Mouse (Mus musculus) c-Kit-positive CD71-positive TER-119-positive erythroid progenitor cells, embryonic 14.5 days (primary cell): ENCODE measurements around the gene Srgn.
"Not testable (repeated sequence)": the region's sequence is repeated elsewhere in the genome, so short reads cannot be mapped to it uniquely, and the experiment has no call there.

Experiments
- DNase-seq: peaks from one replicate; pipeline ENCODE4 v3.0.0-alpha.2; 2013; ENCODE audit warnings: low spot score

Srgn gene

GRCm38 (mm10) chr10:62520911-62521310, 6.3 kb downstream of the Srgn start:
- peak; percentile 57 for DNase-seq

DNA sequence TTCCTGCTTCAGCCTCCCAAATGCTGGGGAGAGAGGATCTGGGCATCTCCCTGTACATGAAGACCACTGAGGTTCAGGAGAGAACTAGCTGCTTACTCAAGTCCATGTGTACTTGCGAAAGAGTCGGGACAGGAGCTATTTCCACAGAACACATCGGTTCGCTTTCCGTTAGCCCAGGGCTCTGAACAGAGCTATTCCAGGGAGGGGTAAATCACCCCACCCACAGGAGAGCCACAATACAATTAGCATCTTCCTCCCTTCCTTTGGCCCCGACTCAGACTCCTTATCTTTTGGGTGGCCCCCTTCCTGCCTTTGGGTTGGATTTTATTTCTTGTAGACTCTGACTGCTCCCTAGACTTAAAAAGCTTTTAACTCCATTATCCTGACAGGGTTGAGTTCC, 9.7 kb downstream of the Srgn start:
- no peak for DNase-seq

- no peak for DNase-seq
Measured at GRCm38 (mm10) chr10:62512855-62513254, 14.4 kb downstream of the Srgn start.

GRCm38 (mm10) chr10:62511528-62511927, 15.7 kb downstream of the Srgn start:
- DNase-seq = no peak

DNA sequence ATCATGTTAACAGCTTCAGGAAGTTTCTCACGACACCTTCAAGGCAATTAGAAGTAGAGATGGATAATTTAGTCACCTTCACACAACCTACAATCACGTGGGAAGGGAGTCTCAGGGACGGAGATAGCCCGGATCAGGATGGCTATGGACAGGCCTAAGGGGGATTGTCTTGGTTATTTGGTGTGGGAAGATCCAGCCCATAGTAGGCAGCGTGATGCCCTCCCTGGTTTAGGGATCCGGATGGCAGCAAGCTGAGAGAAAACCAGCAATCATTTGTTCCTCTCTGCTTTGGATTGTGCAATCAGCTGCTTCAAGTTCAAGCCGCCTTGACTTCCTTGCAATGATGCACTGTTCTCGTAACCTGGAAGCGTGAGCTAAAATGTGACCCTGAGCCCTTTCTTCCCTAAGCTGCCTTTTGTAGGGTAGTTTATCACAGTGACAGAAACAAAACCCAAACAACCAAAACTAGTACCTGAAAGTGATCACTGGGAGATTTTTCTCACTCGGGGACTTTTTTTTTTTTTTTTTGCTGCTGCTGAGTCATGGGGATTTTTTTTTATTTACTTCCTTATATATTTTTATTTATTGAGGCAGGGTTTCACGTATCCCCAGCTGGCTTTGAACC, 18.1 kb downstream of the Srgn start:
- DNase-seq = no peak

GRCm38 (mm10) chr10:62508459-62508858, 18.8 kb downstream of the Srgn start:
- no peak for DNase-seq

- no peak for DNase-seq
Measured at GRCm38 (mm10) chr10:62507591-62508308, 19.5 kb downstream of the Srgn start.

GRCm38 (mm10) chr10:62507071-62507470, 20.2 kb downstream of the Srgn start:
- DNase-seq = no peak

DNA sequence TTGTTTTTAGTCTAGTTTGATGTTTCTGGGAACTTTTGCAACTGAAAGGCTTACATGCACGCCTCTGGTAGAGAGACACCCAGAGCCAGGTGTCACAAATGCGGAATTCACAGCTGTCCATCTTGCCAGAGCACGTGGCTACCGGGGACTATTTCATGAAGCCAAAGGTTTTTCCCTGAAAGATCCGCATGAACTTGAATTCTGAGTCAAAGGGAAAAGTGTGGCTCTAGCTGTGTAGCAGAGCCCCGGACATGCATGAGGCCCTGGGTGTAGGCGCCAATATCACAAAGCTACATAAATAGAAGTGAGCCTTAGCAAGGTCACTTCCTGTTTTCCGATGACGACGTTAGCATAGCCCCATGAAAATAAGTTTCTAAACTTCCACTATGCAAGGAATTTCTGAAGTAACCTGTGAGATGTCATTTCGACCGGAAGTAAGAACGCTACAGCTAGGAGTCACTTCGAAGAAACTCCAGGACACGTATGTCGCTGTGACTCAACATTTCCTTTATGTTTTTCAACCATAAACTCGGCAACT, 21.2 kb downstream of the Srgn start:
- peak; percentile 67 for DNase-seq

DNA sequence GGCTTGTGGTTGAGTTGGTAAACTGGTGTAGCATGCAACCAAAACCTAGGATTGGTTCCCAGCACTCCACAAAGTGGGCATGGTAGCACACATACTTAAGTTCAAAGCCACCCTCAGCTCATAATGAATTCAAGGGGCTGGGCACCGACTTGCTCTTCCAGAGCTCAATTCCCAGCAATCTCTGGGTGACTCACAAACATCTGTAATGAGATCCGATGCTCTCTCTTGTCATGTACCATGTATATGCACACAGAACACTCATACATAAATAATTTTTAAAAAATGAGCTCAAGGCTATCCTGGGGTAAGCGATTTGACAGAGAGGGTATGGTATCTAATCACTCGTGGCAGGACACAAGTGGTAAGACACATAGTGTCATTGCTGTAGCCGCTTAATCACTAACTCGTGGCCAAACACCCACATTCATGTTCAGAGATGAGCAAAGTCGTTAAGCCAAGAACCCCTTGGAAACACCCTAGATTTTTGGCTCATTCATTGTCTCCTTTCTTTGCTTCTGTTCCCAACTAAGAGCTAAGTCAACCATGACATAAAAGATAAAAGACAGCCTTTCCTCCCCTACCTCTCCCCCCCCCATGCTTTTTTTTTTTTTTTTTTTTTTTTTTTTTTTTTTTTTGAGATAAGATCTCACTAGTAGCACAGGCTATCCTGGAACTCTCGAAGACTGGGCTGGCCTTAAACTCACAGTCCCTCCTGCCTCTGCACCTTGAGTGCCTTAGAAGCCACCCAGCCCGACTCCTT, 21.8 kb downstream of the Srgn start:
- no peak for DNase-seq

GRCm38 (mm10) chr10:62503836-62504628, 23.2 kb downstream of the Srgn start:
- DNase-seq = peak; percentile 61

DNA sequence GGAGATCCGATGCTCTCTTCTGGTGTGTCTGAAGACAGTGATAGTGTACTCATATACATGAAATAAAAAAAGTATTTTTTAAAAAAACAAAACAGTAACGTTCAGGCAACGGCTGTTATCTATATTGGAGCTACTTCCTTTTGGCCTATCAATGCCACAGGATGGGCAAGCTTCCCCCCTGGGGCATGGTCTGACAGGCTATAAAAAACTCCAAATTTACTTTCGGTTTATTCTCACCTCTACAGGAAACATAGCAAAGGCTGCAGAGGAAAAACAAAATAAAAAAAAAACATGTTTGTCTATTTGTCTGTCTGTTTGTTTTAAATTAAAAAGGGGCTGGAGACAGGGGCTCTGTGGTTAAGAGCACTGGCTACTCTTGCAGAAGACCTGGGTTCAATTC, 23.9 kb downstream of the Srgn start:
- no peak for DNase-seq

DNA sequence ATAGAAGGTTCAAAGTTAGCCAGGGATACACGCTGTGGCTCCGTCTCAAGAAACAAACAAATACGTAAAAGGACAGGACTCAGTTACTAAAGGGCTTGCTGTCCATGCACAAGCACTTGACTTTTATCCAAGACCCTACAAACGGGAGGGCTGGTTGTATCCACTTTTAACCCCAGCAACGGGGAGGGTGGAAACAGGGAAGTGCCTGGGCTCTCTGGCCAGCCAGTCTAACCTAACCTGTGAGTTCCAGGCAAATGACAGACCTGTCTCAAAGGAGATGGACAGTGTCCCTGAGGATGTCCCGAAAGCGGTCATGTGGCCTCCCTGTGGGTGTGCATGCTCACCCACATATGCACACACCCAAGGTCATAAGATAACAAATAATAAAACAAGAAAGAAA, 25.3 kb downstream of the Srgn start:
- DNase-seq = no peak

DNA sequence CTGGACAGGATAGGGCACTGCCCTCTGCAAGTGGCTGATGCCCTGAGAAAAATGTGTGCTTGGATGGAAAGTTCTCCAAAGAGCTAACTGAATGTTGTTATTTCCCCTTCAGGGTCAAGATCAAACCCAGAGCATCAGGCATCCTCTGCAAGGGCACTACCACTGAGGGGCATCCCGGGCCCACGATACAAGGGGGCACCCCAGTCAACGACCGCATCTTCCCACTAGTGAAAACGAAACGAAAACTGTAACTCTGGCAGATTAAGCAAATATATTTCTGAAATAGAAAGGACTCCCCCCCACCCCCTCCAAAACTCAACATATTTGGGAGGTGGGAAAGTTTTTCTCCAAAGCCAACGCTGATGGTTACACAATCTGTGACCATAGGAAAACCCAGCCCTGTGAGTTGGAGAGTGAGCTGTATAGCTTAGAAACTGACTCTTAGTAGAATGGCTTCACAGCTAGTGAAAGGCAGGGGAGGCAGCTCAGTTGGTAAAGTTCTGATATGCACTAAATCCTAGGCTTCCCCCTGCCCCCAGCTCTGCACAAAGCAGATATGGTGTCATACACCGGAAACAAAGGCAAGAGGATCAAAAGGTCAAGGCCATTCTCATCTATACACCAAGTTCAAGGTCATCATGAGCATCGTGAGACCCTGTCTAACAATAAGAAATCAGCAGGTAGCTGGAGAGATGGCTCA, 26.2 kb downstream of the Srgn start:
- no peak for DNase-seq

GRCm38 (mm10) chr10:62500088-62500915, 26.9 kb downstream of the Srgn start:
- peak; percentile 77 for DNase-seq

GRCm38 (mm10) chr10:62491681-62492080, 35.6 kb downstream of the Srgn start:
- not testable (repeated sequence) for DNase-seq

GRCm38 (mm10) chr10:62488266-62488665, 39.0 kb downstream of the Srgn start:
- peak; percentile 53 for DNase-seq

- DNase-seq = peak; percentile 97
Measured at GRCm38 (mm10) chr10:62486618-62487415, 40.4 kb downstream of the Srgn start, which contains the start of gene Vps26a. Gene Vps26a, minus strand, starts transcription at chr10:62486805.

GRCm38 (mm10) chr10:62485878-62486582, 41.2 kb downstream of the Srgn start:
- peak; percentile 62 for DNase-seq
